Mouse (Mus musculus) limb, embryonic 11.5 days (tissue): ENCODE results near the gene Sycp2. TPM values are rescaled to one million over a fixed set of nuclear protein-coding genes. Genes with fewer than 3 reads are reported as not detected.

Source experiments
- ATAC-seq: fragments of 200-750 bp; cut with Nextera tagmentation; 2 replicates; pipeline ENCODE4 v1.8.0; 2017; ENCODE audit warnings: low read depth; ENCODE audit not compliant: insufficient number of reproducible peaks, low FRiP score, low TSS enrichment
- DNase-seq: peaks from one replicate; pipeline ENCODE4 v3.0.0-alpha.2; 2015; ENCODE audit warnings: low spot score
- H3K27ac ChIP-seq: fragments of 300-500 bp; sonication (generic); replicated peaks from 2 replicates; pipeline ENCODE4 v1.5.1; 2014; ENCODE audit warnings: low read depth, mild to moderate bottlenecking, low read length
- H3K27me3 ChIP-seq: fragments of 300-500 bp; sonication (generic); 2 replicates; pipeline ENCODE4 v1.6.1; 2014; ENCODE audit warnings: mild to moderate bottlenecking, low read length, mixed read lengths; ENCODE audit not compliant: control insufficient read depth, insufficient read depth
- H3K36me3 ChIP-seq: fragments of 300-500 bp; sonication (generic); 2 replicates; pipeline ENCODE4 v1.6.1; 2014; ENCODE audit warnings: mild to moderate bottlenecking, low read length, moderate library complexity, mixed read lengths; ENCODE audit not compliant: control insufficient read depth, insufficient read depth
- H3K4me1 ChIP-seq: fragments of 300-500 bp; sonication (generic); 2 replicates; pipeline ENCODE4 v1.6.1; 2014; ENCODE audit warnings: low read length, mixed read lengths; ENCODE audit not compliant: control insufficient read depth, insufficient read depth
- H3K4me2 ChIP-seq: fragments of 300-500 bp; sonication (generic); 2 replicates; pipeline ENCODE4 v1.6.1; 2014; ENCODE audit warnings: low read depth, mild to moderate bottlenecking, moderate library complexity; ENCODE audit not compliant: severe bottlenecking
- H3K4me3 ChIP-seq: fragments of 300-500 bp; sonication (generic); 2 replicates; pipeline ENCODE4 v1.5.1; 2014; ENCODE audit warnings: low read depth, low read length
- H3K9ac ChIP-seq: fragments of 300-500 bp; sonication (generic); 2 replicates; pipeline ENCODE4 v1.6.1; 2014; ENCODE audit warnings: mild to moderate bottlenecking, low read length
- H3K9me3 ChIP-seq: fragments of 300-500 bp; sonication (generic); 2 replicates; pipeline ENCODE4 v1.6.1; 2016; ENCODE audit warnings: low read length; ENCODE audit not compliant: control insufficient read depth
- WGBS: fragments of 180-500 bp; shearing (Covaris S2); extraction: QIAGEN DNeasy Blood & Tissue Kit; methylation state at CpG from one replicate; pipeline ENCODE4 v1.1.7; 2014; 5-methylcytosine and 5-hydroxymethylcytosine counted together
- polyA plus RNA-seq: library from polyadenylated mRNA; unstranded; fragments of >200 nt; fragmentation: Nextera tagmentation; extraction: Ambion mirVana; gene quantifications from 2 replicates; pipeline ENCODE4 v1.2.1, GENCODE M21; 2014

Gene Sycp2
- polyA plus RNA-seq, 1 experiment from 2014 or later, result 0.20 TPM

DNA sequence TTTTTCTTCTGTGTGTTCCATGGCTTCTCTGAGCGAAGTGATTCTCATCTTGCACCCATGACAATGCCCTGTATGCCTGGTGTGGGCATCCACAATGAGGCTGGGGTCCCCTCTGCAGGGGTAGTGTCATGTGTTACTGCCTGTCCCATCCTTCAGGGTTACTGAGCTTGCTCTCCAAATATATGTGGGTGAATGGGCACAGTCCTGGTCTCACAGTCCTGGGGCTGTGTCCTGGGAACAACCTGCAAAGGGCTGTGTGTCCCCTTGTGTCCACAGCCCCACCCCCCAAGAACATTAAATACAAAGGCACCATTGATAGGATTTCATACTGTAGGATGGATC, 103.3 kb downstream of the Sycp2 start:
- no peaks in the 10 kb centered on the region; the same call in 1 of the 2 replicates for H3K9me3 ChIP-seq
- no peaks in the 10 kb centered on the region for H3K4me1 ChIP-seq
- no peak overlapping the region for H3K9ac ChIP-seq
- no peak for DNase-seq
- H3K27me3 ChIP-seq, result no peaks in the 10 kb centered on the region
- WGBS, result 83% methylated on average over 1 of the region's 1 CpGs
- H3K4me2 ChIP-seq, result no peak overlapping the region
- H3K27ac ChIP-seq, result no peak overlapping the region
- no peak overlapping the region for H3K4me3 ChIP-seq
- no peak for ATAC-seq
- no peaks in the 10 kb centered on the region for H3K36me3 ChIP-seq

DNA sequence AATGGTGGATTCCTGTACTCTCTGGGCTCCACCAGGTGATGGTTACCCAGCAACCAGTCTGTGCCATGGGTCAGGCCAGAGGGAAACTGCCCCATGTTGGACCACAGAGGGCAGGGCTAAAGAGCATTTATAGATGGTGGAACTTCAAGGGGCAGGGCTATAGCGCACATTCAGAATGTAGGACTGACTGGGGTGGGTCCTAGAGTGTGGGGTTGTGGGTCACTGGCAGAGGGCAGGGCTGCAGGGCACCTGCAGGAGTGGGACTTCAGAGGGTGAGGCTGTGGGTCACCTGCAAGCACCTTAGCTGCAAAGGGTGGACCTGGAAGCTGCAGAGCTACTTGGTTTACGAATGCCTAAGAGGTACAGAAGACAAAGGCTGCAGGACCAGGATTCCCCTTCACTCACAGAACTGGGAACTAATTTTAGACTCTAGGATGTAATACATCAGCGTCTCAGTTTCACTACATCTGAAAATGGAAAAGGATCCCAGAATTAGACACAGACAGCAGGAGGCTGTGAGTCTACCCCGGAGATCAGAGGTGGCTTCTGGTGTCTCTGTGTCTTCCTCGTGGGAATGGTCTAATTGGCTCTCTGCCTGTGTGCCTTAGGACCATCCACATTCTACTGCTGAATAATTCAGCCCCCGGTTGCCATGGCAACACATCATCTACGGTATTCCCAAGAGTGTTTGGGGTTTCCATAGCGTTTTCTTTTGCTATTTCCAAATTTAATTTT, 103.9 kb downstream of the Sycp2 start:
- 84% methylated on average over 8 of the region's 8 CpGs for WGBS
- no peak overlapping the region for H3K27ac ChIP-seq
- ATAC-seq, result 0 out of 2 replicates have a peak, but pooled peaks have one; percentile 44

More for the DNA sequence above, 103.9 kb downstream of the Sycp2 start:
- H3K36me3 ChIP-seq, result no peaks in the 10 kb centered on the region
- H3K27me3 ChIP-seq, result no peaks in the 10 kb centered on the region
- H3K9ac ChIP-seq, result no peak overlapping the region
- H3K9me3 ChIP-seq, result no peaks in the 10 kb centered on the region; the same call in 1 of the 2 replicates
- no peak overlapping the region for H3K4me2 ChIP-seq
- DNase-seq, result no peak
- no peaks in the 10 kb centered on the region for H3K4me1 ChIP-seq
- no peak overlapping the region for H3K4me3 ChIP-seq

Other genes with a start within 250 kb of the Sycp2 start
- gene Ppp1r3d, start 6.8 kb upstream of the Sycp2 start, polyA plus RNA-seq, result 3.0 and 3.1 TPM in 2 replicates
- gene Fam217b, start 6.8 kb upstream of the Sycp2 start, polyA plus RNA-seq, result 5.3 and 8.6 TPM in 2 replicates
- 0.40 and 0.55 TPM in 2 replicates for gene Cdh26, start 22.8 kb upstream of the Sycp2 start, polyA plus RNA-seq